Mouse (Mus musculus) testis, postnatal 10 days (tissue): ENCODE data around the gene Ispd.

ENCODE experiments used
- DNase-seq: peaks from one replicate; pipeline ENCODE4 v3.0.0; 2021; ENCODE audit warnings: low spot score

Ispd gene

DNA sequence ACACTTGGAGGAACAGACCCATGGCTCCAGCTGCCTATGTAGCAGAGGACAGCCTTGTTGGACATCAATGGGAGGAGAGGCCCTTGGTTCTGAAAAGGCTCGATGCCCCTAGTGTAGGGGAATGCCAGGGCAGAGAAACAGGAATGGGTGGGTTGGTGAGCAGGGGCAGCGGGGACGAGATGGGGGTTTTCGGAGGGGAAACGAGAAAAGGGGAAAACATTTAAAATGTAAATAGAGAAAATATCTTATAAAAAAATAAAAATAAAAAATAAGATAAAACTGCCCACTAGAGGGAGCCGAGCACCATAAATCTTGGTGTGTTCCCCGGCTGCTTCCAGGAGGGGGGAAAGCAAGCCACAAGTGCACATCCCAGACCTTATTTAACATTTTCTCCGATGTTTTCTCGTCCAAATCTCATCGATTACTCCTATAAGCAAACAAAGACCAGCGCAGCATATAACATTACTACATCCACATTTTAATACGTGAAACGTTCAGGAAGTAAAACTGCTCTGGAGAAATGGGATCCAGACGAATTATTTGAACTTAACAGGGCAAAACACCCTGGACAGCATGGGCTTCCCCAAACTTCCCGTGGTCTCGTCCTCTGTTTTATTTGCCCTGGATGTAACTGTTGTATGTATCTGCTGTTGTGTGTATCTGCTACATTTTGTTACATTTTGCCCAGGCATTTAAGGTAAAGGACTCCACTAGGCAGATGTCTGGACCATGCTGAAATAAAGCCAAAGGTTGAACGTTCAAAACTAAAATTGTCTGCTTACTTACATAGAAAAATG is 332.8 kb downstream of the Ispd start:
- DNase-seq, result peak; percentile 44

DNA sequence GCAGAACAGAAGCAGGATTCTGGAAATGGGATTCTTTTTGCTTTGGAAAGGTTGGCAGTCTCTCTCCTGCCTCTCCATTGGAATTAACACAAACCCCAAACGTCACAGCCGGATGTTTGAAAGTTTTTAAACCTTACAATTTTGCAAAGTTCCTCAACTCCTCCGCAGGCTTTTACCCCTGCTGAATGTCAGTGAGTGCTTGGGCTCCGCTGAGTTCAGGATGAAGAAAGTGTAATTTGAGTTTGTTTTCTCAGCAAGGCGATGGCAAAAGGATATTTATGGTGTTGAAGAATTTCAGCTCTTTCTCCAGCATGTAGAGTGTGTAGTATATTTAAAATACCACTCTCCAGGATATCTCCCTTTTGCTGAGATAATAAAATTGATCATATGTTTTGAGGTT is 336.3 kb downstream of the Ispd start:
- no peak for DNase-seq

DNA sequence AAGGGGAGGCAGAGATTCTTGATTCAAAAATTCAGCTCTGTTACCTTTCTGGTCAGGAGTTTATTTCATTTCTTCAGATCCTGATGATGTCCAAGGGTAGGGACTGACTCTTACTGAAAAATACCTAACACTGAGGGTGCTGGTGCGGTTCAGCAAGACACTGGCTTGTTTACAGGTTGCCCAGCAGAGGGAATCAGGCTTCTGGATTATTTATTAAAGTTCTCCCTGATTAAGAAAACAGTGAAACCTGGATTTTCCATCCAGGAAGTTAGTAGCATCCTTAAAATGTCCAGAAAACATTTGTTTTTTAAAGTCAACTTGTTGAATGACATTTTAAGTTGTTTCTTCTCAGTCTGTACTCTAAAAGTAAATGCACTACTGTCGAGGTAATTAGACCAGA is 337.2 kb downstream of the Ispd start:
- no peak for DNase-seq

DNA sequence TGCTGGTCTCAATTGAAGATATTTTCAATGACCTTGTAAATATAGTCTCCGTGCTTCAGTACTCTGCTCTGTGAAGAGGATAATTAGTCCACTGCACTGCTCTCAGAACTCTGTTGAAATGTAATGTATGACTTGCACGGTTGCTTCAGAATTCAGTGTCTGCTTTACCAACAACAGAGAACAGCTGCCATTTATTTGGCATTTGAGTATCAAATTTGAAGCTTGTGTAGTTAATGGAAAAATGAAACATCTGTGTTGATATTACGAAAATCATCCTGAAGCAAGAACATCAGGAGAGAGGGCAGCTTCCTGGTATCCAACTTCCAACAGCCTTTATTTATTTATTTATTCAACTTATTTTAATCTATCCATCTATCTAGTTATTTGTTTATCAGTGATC is 337.8 kb downstream of the Ispd start:
- no peak for DNase-seq

DNA sequence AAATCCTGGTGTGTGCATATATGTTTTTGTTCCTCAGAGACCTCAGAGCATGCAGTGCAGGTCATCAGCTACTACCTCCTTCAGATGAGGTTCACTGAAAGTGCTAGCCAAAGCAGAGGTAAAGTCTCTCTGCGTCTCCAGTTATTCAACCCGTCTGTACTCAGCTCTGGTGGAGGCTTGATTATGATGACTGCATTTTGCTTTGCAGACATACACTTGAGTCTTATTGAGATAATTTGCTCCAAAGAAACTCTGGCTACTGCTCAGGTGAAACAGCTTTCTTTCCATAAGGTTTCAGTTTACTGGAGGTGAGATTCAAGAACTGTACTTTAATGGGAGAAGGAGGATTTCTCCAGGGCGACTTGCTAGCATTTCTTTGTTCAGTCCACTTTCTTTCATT is 339.5 kb downstream of the Ispd start:
- DNase-seq, result no peak

DNA sequence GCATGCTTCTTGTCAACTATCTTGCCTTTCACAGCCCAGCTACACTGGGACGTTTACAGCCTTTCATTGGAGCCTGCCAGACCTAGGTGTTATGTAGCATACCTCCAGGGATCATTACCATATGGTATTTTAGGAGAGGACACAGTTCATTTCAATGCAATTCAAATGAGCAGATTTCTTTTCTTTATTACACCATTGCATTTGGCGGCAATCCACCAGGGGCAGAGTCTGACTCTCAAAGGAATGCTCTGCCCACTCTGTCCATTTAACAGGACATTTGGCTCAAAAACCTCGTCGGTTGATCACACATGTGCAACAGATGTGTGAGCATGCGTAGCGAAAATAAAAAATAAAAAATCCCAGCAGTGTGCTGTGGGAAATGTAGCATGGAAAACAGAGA is 340.0 kb downstream of the Ispd start:
- DNase-seq, result no peak

DNA sequence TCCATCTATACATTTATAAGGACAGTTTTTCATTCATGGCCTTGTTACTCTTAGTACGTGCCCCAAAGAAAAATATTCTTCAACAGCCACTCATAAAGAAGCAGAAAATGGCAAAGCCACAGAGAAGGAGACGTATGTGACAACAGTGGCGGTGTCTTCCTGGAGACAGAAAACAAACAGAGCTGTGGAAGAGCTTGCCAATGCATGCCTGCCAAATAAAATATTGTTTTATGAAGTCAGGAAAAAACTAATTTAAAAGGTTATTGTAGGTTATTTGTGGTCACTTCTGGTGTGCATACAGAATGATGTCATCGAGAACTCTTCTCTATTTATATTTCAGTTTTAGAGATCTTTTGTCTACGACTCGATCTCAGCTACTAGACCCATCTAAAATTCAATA is 341.5 kb downstream of the Ispd start:
- DNase-seq, result no peak

DNA sequence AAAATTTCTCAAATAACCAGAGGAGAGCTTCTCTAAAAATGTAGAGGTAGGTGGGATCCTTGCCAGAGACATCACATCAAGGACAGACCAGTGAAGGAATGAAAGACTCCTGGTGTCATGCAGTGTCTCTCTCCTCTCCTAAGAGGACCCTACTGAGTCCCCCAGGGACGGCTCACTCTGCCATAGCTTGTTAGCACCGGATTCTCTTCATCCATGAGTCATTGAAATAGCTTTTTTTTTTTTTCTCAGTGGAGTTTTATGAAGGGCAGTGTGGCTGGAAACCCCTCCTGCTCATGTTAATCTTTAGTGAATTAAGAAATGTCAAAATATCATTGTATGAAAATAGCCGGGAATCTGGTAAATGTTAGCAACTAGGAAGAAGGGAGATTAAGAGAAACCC is 342.1 kb downstream of the Ispd start:
- no peak for DNase-seq

DNA sequence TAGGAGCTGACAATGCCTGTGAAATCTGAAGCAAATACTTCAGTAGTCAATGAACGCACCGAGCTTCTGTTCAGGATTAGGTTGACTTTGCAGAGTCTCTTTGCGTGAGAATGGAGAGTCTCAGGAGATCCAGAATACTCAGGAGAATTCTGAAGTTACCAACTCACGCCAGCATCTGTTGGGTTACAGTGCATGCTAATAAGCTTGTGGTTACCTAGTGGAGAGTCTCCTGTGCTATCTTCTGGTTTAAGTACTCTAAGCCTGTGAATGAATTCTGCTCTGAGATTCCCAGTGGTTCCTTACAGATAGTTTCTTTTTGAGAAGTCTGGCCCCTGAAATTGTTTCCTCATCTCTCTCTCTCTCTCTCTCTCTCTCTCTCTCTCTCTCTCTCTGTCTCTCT is 343.0 kb downstream of the Ispd start:
- no peak for DNase-seq

DNA sequence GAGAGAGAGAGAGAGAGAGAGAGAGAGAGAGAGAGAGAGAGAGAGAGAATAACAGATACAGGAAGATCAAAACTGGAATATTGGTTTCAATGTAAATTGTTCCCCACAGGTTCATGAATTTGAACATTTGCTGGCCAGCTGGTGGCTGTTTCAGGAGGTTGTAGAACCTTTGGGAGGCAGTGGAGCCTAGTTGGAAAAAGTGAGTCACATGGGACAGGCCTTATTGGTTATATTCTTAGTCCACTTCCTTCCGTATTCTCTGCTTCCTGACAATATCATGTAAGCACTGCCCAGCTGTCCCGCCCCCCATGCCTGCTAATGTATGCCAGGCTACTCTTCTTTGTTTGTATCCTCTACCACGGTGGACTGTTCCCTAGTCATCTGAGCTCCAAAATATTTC is 344.0 kb downstream of the Ispd start:
- no peak for DNase-seq

DNA sequence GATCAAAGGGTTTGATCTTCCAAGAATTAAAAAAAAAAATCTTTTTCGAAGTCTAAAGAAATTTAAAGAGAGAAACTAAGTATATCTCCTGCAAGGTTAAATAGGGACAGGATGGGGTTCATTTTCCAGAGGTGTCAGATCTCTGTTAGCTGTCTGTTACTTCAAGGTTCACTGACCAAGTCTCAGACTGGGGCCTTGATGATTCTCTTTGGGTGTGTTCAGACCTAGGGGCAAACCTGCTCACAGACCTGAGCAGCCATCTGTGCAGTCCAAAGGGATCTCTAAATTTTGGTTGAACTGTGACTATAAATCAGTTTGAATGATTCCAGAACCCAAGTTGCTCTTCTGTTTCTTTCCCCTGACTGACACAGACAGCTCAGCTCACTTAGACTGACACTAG is 344.8 kb downstream of the Ispd start:
- DNase-seq, result no peak

DNA sequence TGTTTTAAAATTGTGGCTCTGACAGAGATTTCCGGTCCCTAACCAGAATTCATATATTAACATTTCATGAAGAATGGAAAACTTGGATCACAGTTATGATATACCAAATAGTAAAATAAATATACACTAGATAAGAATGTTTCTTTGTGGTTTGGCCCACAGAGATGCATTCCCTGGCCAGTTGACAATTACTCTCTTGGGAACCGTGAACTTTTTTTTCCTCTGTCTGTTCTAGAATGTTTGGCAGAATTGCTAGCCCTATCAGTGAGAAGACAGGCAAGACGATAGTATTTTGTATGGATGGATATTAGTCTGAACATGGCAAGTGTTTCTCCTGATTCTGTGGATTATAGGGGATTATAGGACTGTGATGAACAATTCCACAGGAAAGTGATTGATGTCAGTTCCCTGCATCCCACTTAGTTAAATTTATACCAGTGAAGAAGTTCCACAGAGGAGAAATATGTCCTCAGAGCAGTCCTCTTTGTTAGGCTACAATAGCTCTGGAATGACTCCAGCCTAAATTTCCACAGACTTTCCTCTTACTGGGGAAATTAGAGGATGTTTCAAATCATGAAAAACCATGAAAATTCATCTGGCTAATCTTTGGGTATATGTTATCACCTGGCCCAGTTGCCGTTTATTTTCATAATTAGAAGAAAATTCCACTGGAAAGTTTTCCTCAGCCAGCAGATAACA is 352.6 kb downstream of the Ispd start:
- DNase-seq, result no peak
